Comparison of ENCODE assay signal across 11 mouse cellular contexts in genomic region chr13:54357420-54357819, GRCm38 (mm10). TPM values are rescaled to one million over a fixed set of nuclear protein-coding genes. Genes with fewer than 3 reads are reported as not detected.
DNase-seq lines count a peak whose midpoint lies in the region; TF ChIP-seq lines count a peak whose summit lies in the region.
"Had no signal": no experiment of that assay in that cellular context is flagged by ENCODE, and none has a peak within 500 bp of the region (broad histone marks: within the 10 kb centered on the region; RNA-seq: fewer than 3 reads in every experiment).

No protein-coding gene starts in this region.

- no peak for DNase-seq in layer of hippocampus, adult 2 months (ENCODE audit: low spot score in 2 of 2)
- DNase-seq in layer of hippocampus, postnatal 10 days (ENCODE audit: low spot score in 2 of 2), result no peak
- peak; percentile 90 to 92 for DNase-seq in adrenal gland, adult (ENCODE audit: inconsistent age in 2 of 2, low spot score in 1 of 2)
- peak; percentile 81 for DNase-seq in adrenal gland, adult 8-10 months
- peak; percentile 78 to 86 for DNase-seq in cerebellum, postnatal 25 days
- no peak for DNase-seq in limb, embryonic 10.5 days (ENCODE audit: low spot score)
- DNase-seq in gastrocnemius, adult 8-10 months (ENCODE audit: low spot score in 2 of 2), result no peak
- DNase-seq: thymus, postnatal 4 days had no signal

- no peaks in the 10 kb centered on the region for H3K36me3 ChIP-seq in limb, embryonic 10.5 days
- H3K36me3 ChIP-seq: heart, embryonic 13.5 days; limb, embryonic 15.5 days had no signal

- peak overlapping the region; percentile 68 for H3K27ac ChIP-seq in layer of hippocampus, adult 2 months
- H3K27ac ChIP-seq in limb, embryonic 10.5 days, result no peak overlapping the region
- H3K27ac ChIP-seq: heart, embryonic 13.5 days; limb, embryonic 15.5 days; macrophage had no signal

- no peak overlapping the region for H3K4me3 ChIP-seq in layer of hippocampus, adult 2 months
- no peak overlapping the region for H3K4me3 ChIP-seq in limb, embryonic 10.5 days
- H3K4me3 ChIP-seq: heart, embryonic 13.5 days; limb, embryonic 15.5 days had no signal

- no peak for TF ChIP-seq CTCF in layer of hippocampus, adult 2 months (conservative IDR thresholded peaks at IDR 0.05)

- no peaks in the 10 kb centered on the region for H3K4me1 ChIP-seq in limb, embryonic 10.5 days
- H3K4me1 ChIP-seq: heart, embryonic 13.5 days; limb, embryonic 15.5 days had no signal

- no peaks in the 10 kb centered on the region for H3K9me3 ChIP-seq in limb, embryonic 10.5 days (replicated peaks)
- H3K9me3 ChIP-seq: heart, embryonic 13.5 days; limb, embryonic 15.5 days had no signal

- H3K27me3 ChIP-seq in limb, embryonic 10.5 days (ENCODE audit: low read depth, poor library complexity, severe bottlenecking), result no peaks in the 10 kb centered on the region
- H3K27me3 ChIP-seq: heart, embryonic 13.5 days; limb, embryonic 15.5 days had no signal

- WGBS in limb, embryonic 10.5 days, result 85% methylated on average over 4 of the region's 4 CpGs

RNA-seq across cellular contexts. Expression of gene Cplx2, which starts 13.7 kb away (rescaled TPM):
- 1,000 to 10,000 TPM; 1,009 to 1,066 TPM for total RNA-seq in layer of hippocampus, adult 2 months (2021)
- 100 to 1,000 TPM; 686 to 743 TPM for total RNA-seq in layer of hippocampus, postnatal 10 days (2021)
- total RNA-seq in adrenal gland, adult 8-10 months (2022), result 10 to 100 TPM; 20.8 to 47.3 (median 33.3) TPM
- 2.5 and 3.5 TPM in 2 replicates for polyA plus RNA-seq in limb, embryonic 10.5 days (2016; fragmentation: Nextera tagmentation; extraction: Ambion mirVana)
- total RNA-seq in gastrocnemius, adult 8-10 months (2022), result under 1 TPM; 0.51 to 0.72 (median 0.65) TPM
- polyA plus RNA-seq: macrophage had no signal

Comparison
In these comparisons a context has a peak if more than half of its experiments do, and no peak if none do; other contexts are left out.
1. DNase-seq: peak in adrenal gland, adult (2 of 2), adrenal gland, adult 8-10 months (single experiment) and cerebellum, postnatal 25 days (2 of 2); none in layer of hippocampus, adult 2 months (0 of 2), layer of hippocampus, postnatal 10 days (0 of 2), limb, embryonic 10.5 days (single experiment) and gastrocnemius, adult 8-10 months (0 of 2).
2. RNA of gene Cplx2, which starts 13.7 kb away (total RNA-seq): 1,009 to 1,066 TPM in layer of hippocampus, adult 2 months and 686 to 743 TPM in layer of hippocampus, postnatal 10 days; 20.8 to 47.3 TPM in adrenal gland, adult 8-10 months and 0.51 to 0.72 TPM in gastrocnemius, adult 8-10 months; every median in the first group is over 10 times any median in the second.